Comparison of ENCODE assay signal across 8 mouse cellular contexts in genomic region chr6:113441147-113441680, GRCm38 (mm10). TPM values are rescaled to one million over a fixed set of nuclear protein-coding genes. Genes with fewer than 3 reads are reported as not detected.
DNase-seq lines count a peak whose midpoint lies in the region; ATAC-seq lines count a peak whose summit lies in the region.

No protein-coding gene starts in this region.

- H3K4me2 ChIP-seq in heart, embryonic 11.5 days: no peak overlapping the region

- H3K27ac ChIP-seq in heart, embryonic 11.5 days (ENCODE audit: low read depth, low read length): no peak overlapping the region

- no peak for ATAC-seq in heart, embryonic 11.5 days (replicated peaks; ENCODE audit: insufficient number of reproducible peaks, low FRiP score, low TSS enrichment)

- 55% methylated on average over 7 of the region's 7 CpGs for WGBS in heart, embryonic 11.5 days (ENCODE audit: insufficient replicate concordance)

- DNase-seq in heart, adult 11 months: peak; percentile 89
- DNase-seq in Muller cell, postnatal 12 days (ENCODE audit: inconsistent ontology term): peak; percentile 73
- DNase-seq in cerebellum, adult 8-10 months: peak; percentile 80
- peak; percentile 63 to 69 for DNase-seq in gastrocnemius, adult 8-10 months (ENCODE audit: low spot score in 2 of 2)
- peak; percentile 86 to 87 for DNase-seq in kidney, postnatal 4 days
- peak; percentile 74 for DNase-seq in lung, postnatal 25 days (ENCODE audit: low spot score)
- peak; percentile 54 to 69 for DNase-seq in spleen, postnatal 14 days (ENCODE audit: low spot score in 2 of 2)

- H3K4me3 ChIP-seq in heart, embryonic 11.5 days (ENCODE audit: low read depth, low read length): no peak overlapping the region

- H3K27me3 ChIP-seq in heart, embryonic 11.5 days (ENCODE audit: control insufficient read depth, insufficient read depth, low read length): no peaks in the 10 kb centered on the region

- no peaks in the 10 kb centered on the region for H3K9me3 ChIP-seq in heart, embryonic 11.5 days (replicated peaks; ENCODE audit: control insufficient read depth, low read length)

- H3K36me3 ChIP-seq in heart, embryonic 11.5 days (ENCODE audit: control insufficient read depth, insufficient read depth, low read length): no peaks in the 10 kb centered on the region

- H3K9ac ChIP-seq in heart, embryonic 11.5 days (ENCODE audit: low read depth, low read length): no peak overlapping the region

- H3K4me1 ChIP-seq in heart, embryonic 11.5 days (ENCODE audit: control insufficient read depth, insufficient read depth, low read length): peaks cover 8% of the 10 kb centered on the region; the same call in 1 of the 2 replicates

RNA-seq across cellular contexts. Expression of gene Jagn1, which starts 1.2 kb away (rescaled TPM):
- polyA plus RNA-seq in heart, embryonic 11.5 days (2014; fragmentation: Nextera tagmentation; extraction: Ambion mirVana): 58.9 and 65.8 TPM in 2 replicates
- 10 to 100 TPM; 27.4 to 30.4 (median 29.1) TPM for total RNA-seq in gastrocnemius, adult 8-10 months (2022)

RNA-seq across cellular contexts. Expression of gene Cidec, which starts 5.7 kb away (rescaled TPM):
- not detected in 2 replicates for polyA plus RNA-seq in heart, embryonic 11.5 days (2014; fragmentation: Nextera tagmentation; extraction: Ambion mirVana)
- total RNA-seq in gastrocnemius, adult 8-10 months (2022): 10 to 100 TPM in 3 of 4 experiments, 1 to 10 TPM in 1; 3.8 to 35.8 (median 19.8) TPM

RNA-seq across cellular contexts. Expression of gene Il17re, which starts 17.1 kb away (rescaled TPM):
- polyA plus RNA-seq in heart, embryonic 11.5 days (2014; fragmentation: Nextera tagmentation; extraction: Ambion mirVana): 0.72 TPM in 2 replicates
- under 1 TPM; 0.12 to 0.44 (median 0.28) TPM for total RNA-seq in gastrocnemius, adult 8-10 months (2022)

RNA-seq across cellular contexts. Expression of gene Rpusd3, which starts 22.1 kb away (rescaled TPM):
- polyA plus RNA-seq in heart, embryonic 11.5 days (2014; fragmentation: Nextera tagmentation; extraction: Ambion mirVana): 15.9 and 21.2 TPM in 2 replicates
- 10 to 100 TPM in 1 of 4 experiments, 1 to 10 TPM in 3; 5.9 to 12.8 (median 6.8) TPM for total RNA-seq in gastrocnemius, adult 8-10 months (2022)

RNA-seq across cellular contexts. Expression of gene Il17rc, which starts 30.0 kb away (rescaled TPM):
- 2.6 and 3.1 TPM in 2 replicates for polyA plus RNA-seq in heart, embryonic 11.5 days (2014; fragmentation: Nextera tagmentation; extraction: Ambion mirVana)
- total RNA-seq in gastrocnemius, adult 8-10 months (2022): 1 to 10 TPM; 3.9 to 7.5 (median 4.7) TPM
